ENCODE assay signal across 19 mouse cellular contexts in the genomic region with DNA sequence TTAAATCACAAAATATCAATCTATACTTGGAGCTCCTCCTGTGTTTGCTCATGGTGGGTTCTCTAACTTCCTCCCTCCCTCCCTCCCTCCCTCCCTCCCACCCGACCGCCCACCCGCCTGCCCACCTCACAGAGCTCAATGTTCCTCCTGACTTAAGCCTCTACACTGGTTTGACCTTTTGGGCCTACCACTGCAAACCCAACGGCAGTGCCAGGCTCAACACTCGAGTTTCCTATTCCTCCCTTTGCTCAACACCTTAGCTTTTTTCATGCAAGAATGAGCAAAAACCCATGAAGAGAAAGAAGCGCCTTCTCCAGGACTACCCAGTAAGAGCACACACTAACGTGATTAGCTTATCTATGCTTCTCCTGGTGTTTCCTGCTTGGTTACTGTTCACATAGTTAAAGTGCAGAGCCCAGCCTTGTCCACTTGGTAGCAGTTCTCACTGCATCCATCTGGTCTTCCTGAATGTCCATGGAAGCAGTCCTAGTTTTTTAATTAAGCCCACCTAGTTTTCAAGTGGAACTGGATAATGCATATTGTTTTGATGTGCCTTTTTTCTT. TPM values are rescaled to one million over a fixed set of nuclear protein-coding genes. Genes with fewer than 3 reads are reported as not detected.
DNase-seq lines count a peak whose midpoint lies in the region; ATAC-seq and TF ChIP-seq lines count a peak whose summit lies in the region.
"Had no signal": no experiment of that assay in that cellular context is flagged by ENCODE, and none has a peak within 500 bp of the region (broad histone marks: within the 10 kb centered on the region; RNA-seq: fewer than 3 reads in every experiment).

No protein-coding gene starts in this region.

- TF ChIP-seq RAD21 in MEL (IDR thresholded peaks at IDR 0.05; ENCODE audit: low read depth, low read length): no peak

- H3K4me3 ChIP-seq in MEL (ENCODE audit: control insufficient read depth in 1 of 2, insufficient read depth in 1 of 2, low read depth in 2 of 2, low read length in 2 of 2): no peak overlapping the region
- H3K4me3 ChIP-seq in liver, embryonic 11.5 days (ENCODE audit: low read depth, low read length): no peak overlapping the region
- H3K4me3 ChIP-seq: embryonic facial prominence, embryonic 15.5 days; heart, embryonic 15.5 days; hindbrain, embryonic 10.5 days; kidney, embryonic 15.5 days; myocyte had no signal

- H3K4me1 ChIP-seq in MEL (ENCODE audit: control insufficient read depth in 1 of 2, insufficient read depth in 2 of 2, low read length in 2 of 2): peaks cover 9 to 16% of the 10 kb centered on the region in 2 experiments; a peak in 3 of 4 replicates
- peaks cover 11% of the 10 kb centered on the region; the same call in 1 of the 2 replicates for H3K4me1 ChIP-seq in liver, embryonic 11.5 days (replicated peaks; ENCODE audit: control insufficient read depth, insufficient read depth, low read length)
- H3K4me1 ChIP-seq: embryonic facial prominence, embryonic 15.5 days; hindbrain, embryonic 10.5 days; kidney, embryonic 15.5 days had no signal

- no peaks in the 10 kb centered on the region for H3K27me3 ChIP-seq in MEL (ENCODE audit: control insufficient read depth in 1 of 2, insufficient read depth in 2 of 2, low read length in 2 of 2)
- no peaks in the 10 kb centered on the region for H3K27me3 ChIP-seq in liver, embryonic 11.5 days (replicated peaks; ENCODE audit: control insufficient read depth, insufficient read depth, low read length)
- H3K27me3 ChIP-seq: embryonic facial prominence, embryonic 15.5 days; heart, embryonic 15.5 days; kidney, embryonic 15.5 days had no signal

- peak in 2 of 3 experiments; percentile 1 to 5; a peak in 1 of 6 replicates for TF ChIP-seq CTCF in MEL (IDR thresholded peaks at IDR 0.05 in 2 of 3, conservative IDR thresholded peaks at IDR 0.05 in 1 of 3; ENCODE audit: control insufficient read depth in 1 of 3, insufficient read depth in 1 of 3, low read depth in 2 of 3, low read length in 3 of 3, poor library complexity in 1 of 3, severe bottlenecking in 1 of 3)

- H3K4me2 ChIP-seq in liver, embryonic 11.5 days: peak overlapping the region; percentile 52
- H3K4me2 ChIP-seq: embryonic facial prominence, embryonic 15.5 days; heart, embryonic 15.5 days; kidney, embryonic 15.5 days had no signal

- H3K9me3 ChIP-seq in MEL (replicated peaks; ENCODE audit: insufficient read depth, low read length): no peaks in the 10 kb centered on the region
- no peaks in the 10 kb centered on the region for H3K9me3 ChIP-seq in liver, embryonic 11.5 days (ENCODE audit: control insufficient read depth, low read length)
- H3K9me3 ChIP-seq: embryonic facial prominence, embryonic 15.5 days; heart, embryonic 15.5 days; hindbrain, embryonic 10.5 days; kidney, embryonic 15.5 days had no signal

- TF ChIP-seq POLR2A in MEL (IDR thresholded peaks at IDR 0.05; ENCODE audit: control insufficient read depth in 1 of 2, insufficient read depth in 1 of 2, low read depth in 1 of 2, low read length in 2 of 2, poor library complexity in 1 of 2): no peak

- 29% methylated on average over 7 of the region's 7 CpGs for WGBS in liver, embryonic 11.5 days

- no peak overlapping the region for H3K9ac ChIP-seq in MEL (ENCODE audit: control insufficient read depth, low read depth, low read length, poor library complexity, severe bottlenecking)
- H3K9ac ChIP-seq in liver, embryonic 11.5 days (ENCODE audit: low read depth, low read length): no peak overlapping the region
- H3K9ac ChIP-seq: embryonic facial prominence, embryonic 15.5 days; heart, embryonic 15.5 days; kidney, embryonic 15.5 days had no signal

- ATAC-seq in liver, embryonic 11.5 days (replicated peaks; ENCODE audit: low FRiP score): peak; percentile 92
- peak; percentile 97 for ATAC-seq in megakaryocyte-erythroid progenitor cell, adult 5-6 weeks (replicated peaks; ENCODE audit: low FRiP score, low TSS enrichment, poor library complexity, severe bottlenecking)

- H3K27ac ChIP-seq in MEL (ENCODE audit: control insufficient read depth, low read depth, low read length): peak overlapping the region; percentile 50
- peak overlapping the region; percentile 84 for H3K27ac ChIP-seq in liver, embryonic 11.5 days (ENCODE audit: low read depth, low read length)
- H3K27ac ChIP-seq: embryonic facial prominence, embryonic 15.5 days; heart, embryonic 15.5 days; hindbrain, embryonic 10.5 days; kidney, embryonic 15.5 days had no signal

- no peaks in the 10 kb centered on the region for H3K79me2 ChIP-seq in MEL (ENCODE audit: control insufficient read depth, insufficient read depth, low read length, poor library complexity)

- peak; percentile 86 for DNase-seq in MEL (ENCODE audit: low read depth, low spot score)
- DNase-seq in c-Kit-positive CD71-negative TER-119-negative erythroid progenitor cells, embryonic 14.5 days (ENCODE audit: low read depth): peak; percentile 18
- DNase-seq in liver, embryonic 11.5 days (ENCODE audit: low spot score): no peak
- no peak for DNase-seq in embryo, embryonic 10 days (ENCODE audit: low spot score)
- no peak for DNase-seq in frontal cortex, postnatal 36 days (ENCODE audit: low spot score in 2 of 2)
- no peak for DNase-seq in thymus, postnatal 25 days
- DNase-seq: adrenal gland, postnatal 25 days; cerebellum, adult 9-11 months; embryo, embryonic 11 days; left cerebral cortex, postnatal 4 days; lung, adult 18-20 months; midbrain, embryonic 14.5 days; thymus, adult 2 months had no signal

- peaks cover 4 to 14% of the 10 kb centered on the region in 2 experiments for H3K36me3 ChIP-seq in MEL (ENCODE audit: control insufficient read depth in 1 of 2, insufficient read depth in 2 of 2, low read length in 2 of 2)
- no peaks in the 10 kb centered on the region; the same call in 1 of the 2 replicates for H3K36me3 ChIP-seq in liver, embryonic 11.5 days (ENCODE audit: control insufficient read depth, insufficient read depth, low read length)

- TF ChIP-seq EP300 in MEL (IDR thresholded peaks at IDR 0.05; ENCODE audit: low read depth in 1 of 2, low read length in 2 of 2): peak; percentile 94 to 97

TF ChIP-seq in MEL, 35 proteins besides CTCF, POLR2A, EP300 and RAD21 (continues in another document):
- TF ChIP-seq MXI1 (IDR thresholded peaks at IDR 0.05; ENCODE audit: low read depth, low read length) (0 out of 2 replicates have a peak, but pooled peaks have one; percentile 41), NRF1 (IDR thresholded peaks at IDR 0.05; ENCODE audit: insufficient read depth, low read depth, low read length, poor library complexity, severe bottlenecking) (no peak), JUND (IDR thresholded peaks at IDR 0.05; ENCODE audit: low read depth, low read length) (0 out of 2 replicates have a peak, but pooled peaks have one; percentile 20), MEF2A (IDR thresholded peaks at IDR 0.05; ENCODE audit: extremely low read depth, insufficient replicate concordance, low read depth, low read length, poor library complexity, severe bottlenecking) (no peak), UBTF (IDR thresholded peaks at IDR 0.05; ENCODE audit: borderline replicate concordance, insufficient read depth, low read depth, low read length) (no peak), NELFE (IDR thresholded peaks at IDR 0.05; ENCODE audit: low read depth, low read length) (no peak), MAFK (IDR thresholded peaks at IDR 0.05; ENCODE audit: borderline replicate concordance, low read depth, low read length) (no peak), MYC (IDR thresholded peaks at IDR 0.05; ENCODE audit: low read depth, low read length) (peak; percentile 52; the same call in 1 of the 2 replicates), SIN3A (IDR thresholded peaks at IDR 0.05; ENCODE audit: low read length) (peak; percentile 59), CHD2 (IDR thresholded peaks at IDR 0.05; ENCODE audit: low read length) (no peak; the same call in 1 of the 2 replicates), BHLHE40 (IDR thresholded peaks at IDR 0.05; ENCODE audit: borderline replicate concordance, low read depth, low read length) (peak; percentile 65; the same call in 1 of the 2 replicates), MYB (IDR thresholded peaks at IDR 0.05; ENCODE audit: low read depth, low read length) (0 out of 2 replicates have a peak, but pooled peaks have one; percentile 22), HCFC1 (IDR thresholded peaks at IDR 0.05; ENCODE audit: low read depth, low read length) (no peak), ETS1 (IDR thresholded peaks at IDR 0.05; ENCODE audit: low read depth, low read length) (peak; percentile 74), TAL1 (IDR thresholded peaks at IDR 0.05; ENCODE audit: low read length) (peak; percentile 92), TCF12 (IDR thresholded peaks at IDR 0.05; ENCODE audit: low read depth, low read length) (peak; percentile 95), MAX (IDR thresholded peaks at IDR 0.05; ENCODE audit: low read length) (no peak), ELF1 (IDR thresholded peaks at IDR 0.05; ENCODE audit: low read depth, low read length) (peak; percentile 39; the same call in 1 of the 2 replicates), GABPA (IDR thresholded peaks at IDR 0.05; ENCODE audit: low read depth, low read length) (no peak), CHD1 (IDR thresholded peaks at IDR 0.05; ENCODE audit: low read depth, low read length) (no peak), RCOR1 (IDR thresholded peaks at IDR 0.05; ENCODE audit: low read depth, low read length) (peak; percentile 79), USF2 (IDR thresholded peaks at IDR 0.05; ENCODE audit: borderline replicate concordance in 1 of 2, insufficient read depth in 1 of 2, low read depth in 1 of 2, low read length in 2 of 2) (no peak), ZMIZ1 (IDR thresholded peaks at IDR 0.05; ENCODE audit: low read depth, low read length) (no peak), KAT2A (conservative IDR thresholded peaks at IDR 0.05; ENCODE audit: low read depth, low read length) (no peak), POLR2AphosphoS2 (IDR thresholded peaks at IDR 0.05; ENCODE audit: low read length) (no peak), E2F4 (IDR thresholded peaks at IDR 0.05; ENCODE audit: borderline replicate concordance, low read depth, low read length) (no peak), ZNF384 (IDR thresholded peaks at IDR 0.05; ENCODE audit: low read depth, low read length) (no peak; the same call in 1 of the 2 replicates), ZKSCAN1 (IDR thresholded peaks at IDR 0.05; ENCODE audit: low read depth, low read length) (no peak), USF1 (IDR thresholded peaks at IDR 0.05; ENCODE audit: low read depth, low read length) (no peak)

RNA-seq across cellular contexts. Expression of a gene that starts 42.9 kb away (rescaled TPM):
- 4.6 and 5.9 TPM in 2 replicates for total RNA-seq in MEL (2012; rRNA removed)
- 10 to 100 TPM in 1 of 2 experiments, not detected in 1; 11.4 TPM for polyA plus RNA-seq in MEL (2012; ENCODE audit: insufficient read depth in 1 of 2, insufficient read length in 2 of 2, low read depth in 1 of 2, low replicate concordance in 2 of 2, missing spikeins in 1 of 2)
- polyA plus RNA-seq in liver, embryonic 11.5 days (2014; fragmentation: Nextera tagmentation; extraction: Ambion mirVana): 31.1 and 32.2 TPM in 2 replicates
- 13.0 and 15.2 TPM in 2 replicates for total RNA-seq in megakaryocyte-erythroid progenitor cell, adult 5-6 weeks (2014; fragmentation: Nextera tagmentation)
- total RNA-seq in megakaryocyte-erythroid progenitor cell, adult 5-6 weeks (2017): 16.8 and 24.5 TPM in 2 replicates

Comparison
In these comparisons a context has a peak if more than half of its experiments do, and no peak if none do; other contexts are left out.
1. DNase-seq: peak in MEL (single experiment) and c-Kit-positive CD71-negative TER-119-negative erythroid progenitor cells, embryonic 14.5 days (single experiment); none in liver, embryonic 11.5 days (single experiment), embryo, embryonic 10 days (single experiment), frontal cortex, postnatal 36 days (0 of 2) and thymus, postnatal 25 days (single experiment).